Mouse (Mus musculus): ENCODE measurements around the gene Kif3a. TPM values are rescaled to one million over a fixed set of nuclear protein-coding genes. Genes with fewer than 3 reads are reported as not detected.

The Kif3a gene
- polyA plus RNA-seq (2012) = 5.3 and 7.8 TPM in 2 replicates

DNA sequence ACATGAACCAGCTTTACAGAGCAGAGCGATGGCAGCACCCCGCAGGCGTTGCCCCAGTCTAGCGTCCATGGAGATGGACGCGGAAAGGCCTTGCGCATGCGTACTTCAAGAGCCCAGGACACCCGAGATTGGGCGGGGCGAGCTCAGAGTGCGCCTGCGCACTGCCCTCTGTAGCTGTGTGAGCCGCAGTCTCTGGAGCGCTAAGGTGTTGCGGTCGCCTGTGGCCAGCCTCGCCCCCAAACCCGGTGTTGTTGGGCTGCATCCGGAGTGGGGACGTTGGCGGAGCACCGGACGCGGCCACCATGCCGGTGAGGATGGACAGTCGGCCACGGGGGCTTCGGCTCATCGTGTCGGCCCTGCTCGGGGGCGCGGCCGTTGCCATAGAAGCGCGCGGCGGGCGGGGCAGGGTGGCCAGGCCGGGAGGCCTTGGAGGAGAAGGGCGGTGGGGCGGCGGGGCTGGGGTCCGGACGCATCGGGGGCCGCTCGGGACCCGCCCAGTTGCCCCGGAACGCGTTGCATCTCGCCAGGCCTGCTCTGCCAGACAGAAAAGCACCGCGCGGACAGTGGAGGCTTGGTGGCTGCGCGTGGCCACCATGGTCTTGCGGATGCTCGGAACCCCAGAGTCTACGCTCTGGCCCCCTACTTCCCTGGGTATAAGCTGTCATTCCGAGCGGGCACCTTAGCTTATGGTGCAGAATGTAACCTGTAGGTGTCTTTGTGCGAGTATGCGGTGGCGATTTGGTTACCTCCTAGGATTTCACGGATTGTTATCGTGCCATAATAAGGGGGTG is at the start of gene Kif3a:
Gene Kif3a, plus strand, starts transcription at position 156 of the 791 bp plus-strand sequence.

GRCm38 (mm10) chr11:53519207-53520121 is 47.7 kb upstream of the Kif3a start, which contains the start of gene Sept8:
Gene Sept8 (plus strand): TSS chr11:53519257.

DNA sequence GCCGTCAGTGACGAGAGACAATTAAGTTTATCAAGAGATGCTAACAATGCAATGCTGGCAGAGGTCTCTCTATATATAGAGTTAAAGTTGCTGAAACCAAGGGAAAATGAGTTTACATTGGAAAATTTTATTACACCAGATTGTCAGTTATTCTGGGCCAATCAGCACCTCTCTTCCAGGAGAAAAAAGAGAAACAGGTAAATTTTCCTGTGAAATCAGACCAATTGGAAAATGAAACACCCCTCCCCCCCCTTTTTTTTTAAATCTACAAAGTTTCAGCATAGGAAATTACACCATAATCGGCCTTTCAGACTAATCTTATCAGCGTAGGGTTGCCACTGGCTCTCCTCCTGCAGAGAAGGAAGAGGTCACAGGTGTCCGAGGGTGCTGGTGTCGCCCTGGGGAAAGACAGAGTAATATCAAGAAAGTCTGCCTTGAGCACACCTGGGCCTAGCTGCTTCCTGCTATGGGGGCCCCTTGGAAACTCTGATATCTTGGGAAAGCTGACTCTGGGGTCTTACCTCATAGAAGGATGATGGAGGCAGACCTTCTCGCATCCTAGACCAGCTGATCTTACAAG is 51.5 kb downstream of the Kif3a start, which contains the start of gene Il4:
Gene Il4, minus strand, starts transcription at position 51 of the 580 bp plus-strand sequence.

GRCm38 (mm10) chr11:53634556-53634955 is 67.4 kb downstream of the Kif3a start, which contains the start of gene Il13:
Gene Il13 (minus strand): TSS chr11:53634702.

Other genes starting within 250 kb of the Kif3a start
- 1.8 and 3.0 TPM in 2 replicates for gene Zcchc10, start 242.7 kb upstream of the Kif3a start, polyA plus RNA-seq (2012)
- gene Aff4, start 216.5 kb upstream of the Kif3a start, polyA plus RNA-seq (2012) = 4.3 and 6.6 TPM in 2 replicates
- gene Leap2, start 144.2 kb upstream of the Kif3a start, polyA plus RNA-seq (2012) = not detected in 2 replicates
- 179 and 182 TPM in 2 replicates for gene Uqcrq, start 136.5 kb upstream of the Kif3a start, polyA plus RNA-seq (2012)
- gene Gdf9, start 136.4 kb upstream of the Kif3a start, polyA plus RNA-seq (2012) = 0.12 and 0.30 TPM in 2 replicates
- gene Gm10447, start 110.3 kb upstream of the Kif3a start, polyA plus RNA-seq (2012) = not detected in 2 replicates
- 0.23 and 0.37 TPM in 2 replicates for gene Shroom1, start 110.2 kb upstream of the Kif3a start, polyA plus RNA-seq (2012)
- not detected in 2 replicates for gene Gm9837, start 96.9 kb upstream of the Kif3a start, polyA plus RNA-seq (2012)
- gene Gm9945, start 87.2 kb upstream of the Kif3a start, polyA plus RNA-seq (2012) = not detected in 2 replicates
- 1.00 and 1.1 TPM in 2 replicates for gene Sowaha, start 87.1 kb upstream of the Kif3a start, polyA plus RNA-seq (2012)
- gene Sept8, start 48.1 kb upstream of the Kif3a start, polyA plus RNA-seq (2012) = 36.4 and 55.7 TPM in 2 replicates
- gene Il4, start 51.3 kb downstream of the Kif3a start, polyA plus RNA-seq (2012) = not detected in 2 replicates
- 0.05 and 0.10 TPM in 2 replicates for gene Il13, start 67.3 kb downstream of the Kif3a start, polyA plus RNA-seq (2012)
- gene Rad50, start 139.9 kb downstream of the Kif3a start, polyA plus RNA-seq (2012) = 10.9 and 14.4 TPM in 2 replicates
- gene Il5, start 153.4 kb downstream of the Kif3a start, polyA plus RNA-seq (2012) = not detected in 2 replicates
- gene Irf1, start 202.6 kb downstream of the Kif3a start, polyA plus RNA-seq (2012) = 31.7 and 37.3 TPM in 2 replicates
- 0.15 TPM in 1 of 2 replicates, not detected in the other for gene Gm17334, start 205.8 kb downstream of the Kif3a start, polyA plus RNA-seq (2012)